Mouse (Mus musculus): ENCODE data around the gene Mapk11.

Gene Mapk11

GRCm38 (mm10) chr15:89173024-89173905 is 23.8 kb upstream of the Mapk11 start:
- peak; percentile 67 for DNase-seq

DNA sequence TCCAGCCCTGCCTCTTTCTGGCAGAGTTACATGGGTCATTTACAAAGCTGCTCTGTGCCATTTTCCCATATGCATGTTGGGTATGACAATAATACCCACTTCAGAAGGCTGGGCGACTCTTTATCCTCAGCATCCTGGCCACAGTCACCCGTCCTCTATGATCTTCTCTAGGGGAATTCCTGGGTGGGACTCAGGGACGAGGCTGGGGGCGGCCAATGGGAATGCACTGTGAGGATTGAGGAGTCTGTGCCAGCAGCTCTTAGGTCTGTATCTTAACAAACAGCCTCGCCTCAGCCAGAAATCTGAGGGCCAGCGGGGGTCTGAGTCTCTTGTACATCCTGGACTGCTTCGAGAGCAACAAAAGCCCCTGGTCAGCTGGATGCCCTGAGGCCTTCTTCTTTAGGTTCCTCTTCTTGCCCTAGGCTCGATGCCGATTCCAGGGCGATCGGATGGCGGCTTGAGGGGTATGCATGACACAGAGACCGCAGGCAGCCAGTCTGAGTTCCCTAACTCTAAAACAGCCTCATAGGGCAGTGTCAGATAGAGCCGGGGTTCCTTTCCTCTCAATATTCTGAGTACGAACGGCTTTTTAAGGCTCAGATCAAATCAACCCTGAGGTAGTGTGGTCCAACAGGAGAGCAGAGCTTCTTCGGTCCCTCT is 23.0 kb upstream of the Mapk11 start:
- DNase-seq, result no peak

DNA sequence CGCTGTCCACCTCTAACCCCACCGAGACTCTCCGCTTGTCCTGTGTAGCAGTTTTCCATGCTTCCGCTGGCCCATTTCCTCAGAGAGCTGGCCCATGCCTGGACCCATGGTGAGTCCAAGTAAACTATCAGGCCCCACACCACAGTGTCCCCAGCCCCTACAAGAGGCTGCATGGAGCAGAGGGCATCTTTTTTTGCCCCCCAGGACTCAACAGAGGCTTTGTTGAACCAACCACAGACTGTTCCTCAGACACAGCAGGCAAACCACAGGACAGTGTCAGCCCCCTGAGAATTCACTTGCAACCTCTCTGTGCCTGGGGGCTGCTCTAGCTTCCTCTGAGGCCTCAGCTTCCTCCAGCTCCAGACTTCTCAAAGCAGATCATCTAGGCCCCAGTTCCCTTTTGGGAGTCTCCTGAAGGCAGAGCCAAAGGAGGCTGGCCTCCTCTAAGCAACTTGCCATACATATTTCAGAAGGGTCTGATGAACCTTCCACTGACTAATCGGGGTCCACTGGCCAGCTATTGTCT is 22.2 kb upstream of the Mapk11 start:
- no peak for DNase-seq

DNA sequence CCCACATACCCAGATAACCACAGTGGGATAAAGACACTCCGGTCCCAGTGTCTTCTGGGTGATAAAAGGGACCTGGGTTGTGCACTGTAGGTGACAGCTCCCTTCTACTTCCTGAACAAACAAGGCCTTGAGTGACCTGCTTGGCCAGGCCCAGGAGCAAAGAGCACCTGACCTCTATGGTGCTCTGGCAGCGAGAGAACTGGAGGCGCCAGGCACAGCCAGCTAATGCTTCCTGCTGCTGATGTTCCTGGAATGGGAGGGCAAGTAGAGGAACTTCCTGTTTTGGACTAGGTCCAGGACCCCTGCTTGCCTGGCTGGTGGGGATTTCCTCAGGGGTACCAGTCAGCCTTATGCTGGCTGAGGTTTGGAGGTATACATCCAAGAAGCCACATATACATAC is 20.7 kb upstream of the Mapk11 start:
- DNase-seq, result no peak

DNA sequence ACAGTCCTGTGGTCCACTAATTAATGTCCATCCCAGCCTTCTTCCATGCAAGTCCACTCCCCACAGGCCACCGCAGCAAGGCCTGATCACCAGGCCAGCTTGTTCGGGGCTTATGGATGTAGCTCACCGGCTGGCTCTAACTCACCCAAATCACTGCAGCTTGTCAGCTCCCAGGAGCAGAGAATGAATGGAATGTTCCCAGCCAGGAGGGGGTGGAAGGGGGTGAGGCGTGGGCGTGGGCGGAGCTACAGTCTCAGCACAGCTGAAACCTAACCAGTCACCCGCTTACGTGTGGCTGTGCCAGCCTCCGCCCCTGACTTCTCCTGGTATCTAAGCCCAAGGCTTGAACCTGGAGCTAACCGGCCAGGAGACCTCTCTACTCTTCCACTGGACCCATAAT is 20.0 kb upstream of the Mapk11 start:
- peak; percentile 80 for DNase-seq

DNA sequence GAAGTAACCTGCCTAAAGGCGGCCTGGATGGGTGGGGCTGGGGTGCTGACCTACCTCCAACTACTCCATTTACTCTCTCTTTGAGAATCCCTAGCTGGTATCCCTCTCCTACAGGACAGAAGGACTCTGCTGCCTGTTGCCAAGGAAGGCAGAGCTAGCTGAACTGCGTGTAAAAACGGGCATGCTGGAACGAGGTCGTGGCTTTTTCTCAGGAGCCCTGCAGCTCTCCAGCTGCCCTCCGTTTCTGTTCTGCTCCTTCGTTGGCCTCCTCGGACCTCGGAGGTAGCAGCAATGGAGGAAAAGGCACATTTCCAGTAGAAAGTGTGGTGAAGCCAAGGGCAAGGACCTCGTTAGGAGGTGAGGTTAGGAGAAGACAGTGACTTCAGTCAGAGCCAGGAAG is 19.5 kb upstream of the Mapk11 start:
- no peak for DNase-seq

DNA sequence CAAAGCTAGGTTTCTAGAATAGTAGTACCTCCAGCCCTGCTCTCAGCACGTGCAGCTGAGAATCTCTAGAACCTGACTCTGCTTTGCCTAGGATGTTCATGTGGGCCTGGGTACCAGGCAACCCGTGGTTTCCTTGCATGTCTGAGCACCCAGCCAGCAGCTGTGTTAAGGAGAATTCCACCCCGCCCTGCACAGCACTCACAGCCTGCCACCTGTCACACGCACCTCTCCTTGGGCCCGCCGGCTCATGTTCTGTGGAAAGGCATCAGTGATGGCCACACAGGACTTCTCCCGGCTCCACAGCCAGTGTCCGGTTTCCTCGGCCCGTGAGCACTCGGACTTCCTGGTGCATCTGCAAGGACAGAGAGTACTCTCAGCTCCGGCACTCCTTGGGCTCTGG is 16.1 kb upstream of the Mapk11 start:
- no peak for DNase-seq

- no peak for DNase-seq
Observed at GRCm38 (mm10) chr15:89161397-89161796, 12.0 kb upstream of the Mapk11 start.

DNA sequence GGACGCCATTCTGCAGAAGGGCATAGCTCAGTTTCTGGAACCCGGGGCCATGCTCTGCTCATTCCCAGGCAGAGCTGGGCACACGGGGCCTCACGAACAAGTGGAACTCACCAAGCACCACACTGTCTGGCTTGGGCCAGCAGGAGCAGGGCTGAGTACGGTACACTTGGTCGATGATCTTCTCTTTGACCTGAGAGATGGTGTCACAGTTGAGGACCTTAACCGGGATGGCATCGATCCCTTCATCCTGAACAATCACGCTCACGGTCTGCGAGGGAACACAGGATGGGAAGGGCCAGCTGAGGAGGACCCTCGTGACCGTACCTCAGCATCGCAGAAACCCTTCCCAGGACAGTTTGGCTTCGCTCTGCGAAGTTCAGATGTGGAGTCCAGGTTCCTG is 9.1 kb upstream of the Mapk11 start:
- DNase-seq, result no peak

DNA sequence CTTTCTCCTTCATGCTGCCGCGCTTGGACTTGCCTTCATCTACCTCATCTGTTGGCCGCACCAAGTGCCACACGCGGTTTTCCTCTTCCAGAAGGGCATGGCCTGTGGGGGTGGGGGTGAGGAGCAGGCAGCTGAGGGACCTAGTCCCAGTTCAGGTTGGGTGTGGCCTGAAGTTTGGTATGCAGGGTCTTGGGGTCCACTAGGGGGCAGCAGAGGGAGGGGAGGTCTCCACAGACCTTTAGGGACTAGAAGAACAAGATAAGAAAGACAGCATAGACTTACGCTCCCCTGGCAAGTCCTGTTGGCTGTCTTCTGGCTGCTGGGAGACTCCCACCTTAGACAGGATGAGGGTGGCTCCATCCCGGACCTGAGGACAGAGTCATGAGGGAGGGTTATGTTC is 8.5 kb upstream of the Mapk11 start:
- DNase-seq, result peak; percentile 78

- DNase-seq, result no peak
Observed at GRCm38 (mm10) chr15:89152312-89152711, 2.9 kb upstream of the Mapk11 start.

GRCm38 (mm10) chr15:89150041-89150390 is 588 bp upstream of the Mapk11 start:
- DNase-seq, result no peak

DNA sequence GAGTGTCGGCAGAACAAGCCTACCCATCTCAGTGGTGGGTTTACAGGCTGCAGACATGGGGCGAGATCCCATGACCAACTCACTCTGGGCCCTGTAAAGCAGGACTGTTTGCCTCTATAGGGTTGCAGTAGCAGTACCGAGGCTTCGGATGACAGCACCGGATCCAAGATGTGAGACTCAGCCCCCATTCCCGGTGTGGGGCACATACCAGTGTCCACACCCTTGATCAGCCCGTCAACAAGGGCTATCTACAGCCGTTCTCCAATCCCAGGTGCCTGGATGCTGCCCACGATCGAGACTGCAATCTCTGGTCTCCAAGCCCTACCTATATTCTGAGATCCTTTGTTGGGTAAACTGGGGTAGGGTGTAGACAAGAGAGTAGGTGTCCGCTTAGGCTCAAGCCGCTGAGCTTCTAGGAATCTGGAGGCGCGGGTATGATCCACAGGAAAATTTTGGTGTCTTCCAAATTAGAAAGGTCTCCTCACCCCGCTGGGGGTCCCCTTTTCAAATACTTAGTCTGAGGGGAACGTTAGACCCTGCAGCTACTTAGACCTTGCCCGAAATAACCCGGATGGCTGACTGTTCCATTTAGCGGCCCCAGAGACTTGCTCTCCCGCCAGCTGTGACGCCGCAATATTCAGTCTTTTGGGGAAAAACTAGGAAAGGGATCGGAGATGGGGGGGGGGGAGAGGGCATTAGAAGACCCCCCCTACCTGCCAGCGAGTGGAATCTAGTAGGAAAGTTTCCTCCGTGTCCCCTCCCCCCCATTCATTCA is 745 bp downstream of the Mapk11 start:
- no peak for DNase-seq

- DNase-seq, result no peak
Observed at GRCm38 (mm10) chr15:89147895-89148294, 1.5 kb downstream of the Mapk11 start.

- no peak for DNase-seq
Observed at GRCm38 (mm10) chr15:89147456-89147855, 2.0 kb downstream of the Mapk11 start.

- peak; percentile 55 for DNase-seq
Observed at GRCm38 (mm10) chr15:89147024-89147423, 2.4 kb downstream of the Mapk11 start.

DNA sequence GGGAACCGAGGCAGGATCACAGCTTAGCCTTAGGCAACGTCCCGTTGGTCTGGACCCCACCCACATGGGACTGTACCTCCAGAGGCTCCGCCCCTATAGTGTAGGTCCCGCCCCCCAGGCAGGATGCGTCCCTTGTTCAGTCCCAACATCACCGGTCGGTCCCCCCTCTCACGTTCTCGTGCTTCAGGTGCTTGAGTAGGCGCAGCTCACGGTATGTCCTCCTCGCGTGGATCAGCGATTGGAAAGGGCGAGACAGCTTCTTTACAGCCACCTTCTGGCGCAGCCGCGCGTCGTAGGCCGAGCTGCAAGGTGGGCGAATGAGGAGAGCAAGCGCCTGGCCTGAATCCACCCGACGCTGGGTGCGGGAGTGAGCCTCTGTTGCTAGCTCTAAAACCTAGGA is 2.9 kb downstream of the Mapk11 start:
- peak; percentile 73 for DNase-seq

- no peak for DNase-seq
Observed at GRCm38 (mm10) chr15:89145813-89146350, 3.5 kb downstream of the Mapk11 start.

DNA sequence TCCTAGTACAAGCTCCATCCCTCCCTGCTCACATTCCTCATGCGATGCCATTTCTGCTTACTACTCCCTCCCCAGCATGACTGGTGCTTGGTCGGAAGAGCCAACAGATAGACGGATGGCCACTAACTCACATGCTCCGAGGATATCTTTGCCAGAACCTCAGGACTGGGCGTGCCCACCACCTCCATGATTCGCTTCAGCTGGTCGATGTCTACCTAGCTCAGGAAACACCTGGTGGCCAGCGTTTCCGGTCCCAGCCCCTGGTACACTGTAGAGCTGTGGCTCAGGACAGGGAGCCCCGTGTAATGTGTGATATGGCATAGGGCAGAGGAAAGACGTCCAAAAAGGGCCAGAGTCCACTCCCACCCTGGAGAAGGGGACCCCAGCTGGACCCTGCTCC is 4.5 kb downstream of the Mapk11 start:
- no peak for DNase-seq

DNA sequence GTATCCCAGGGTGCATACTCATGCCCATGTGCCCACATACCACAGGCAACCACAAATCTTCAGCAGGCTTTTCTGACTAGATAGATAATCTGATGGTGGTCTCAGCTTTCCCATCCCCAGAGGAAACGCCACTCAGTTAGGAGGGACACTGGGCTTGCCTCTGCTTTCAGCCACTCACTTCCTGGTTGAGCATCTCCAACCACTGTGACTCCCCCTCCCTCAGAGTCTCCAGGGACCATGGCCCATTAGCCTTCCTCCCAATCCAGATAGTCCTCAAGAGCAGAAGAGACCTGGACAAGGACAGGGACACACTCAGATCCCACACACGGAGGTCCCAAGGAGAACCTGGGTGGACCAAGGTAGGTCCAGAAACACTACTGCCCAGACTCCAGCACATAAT is 6.3 kb downstream of the Mapk11 start:
- no peak for DNase-seq

DNA sequence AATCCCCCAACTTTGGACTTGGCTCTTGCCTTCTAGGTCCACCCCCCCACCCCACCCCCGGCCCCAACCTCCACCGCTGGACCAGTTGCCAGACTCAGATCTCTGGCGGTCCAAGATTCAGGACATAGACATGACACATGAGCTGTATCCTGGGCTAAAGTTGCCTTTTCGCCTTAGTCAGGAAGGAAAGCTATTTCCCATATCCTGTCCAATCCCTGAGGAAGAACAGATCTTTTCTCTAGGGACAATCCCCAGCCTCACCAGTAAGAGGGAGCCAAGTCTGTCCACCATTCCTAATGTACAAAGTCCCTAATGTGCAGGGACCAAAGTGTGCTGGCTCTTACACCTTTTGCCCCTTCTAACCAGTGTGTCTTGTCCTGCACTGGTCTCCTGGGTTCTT is 7.5 kb downstream of the Mapk11 start:
- no peak for DNase-seq

GRCm38 (mm10) chr15:89141443-89141842 is 8.0 kb downstream of the Mapk11 start:
- DNase-seq, result no peak

DNA sequence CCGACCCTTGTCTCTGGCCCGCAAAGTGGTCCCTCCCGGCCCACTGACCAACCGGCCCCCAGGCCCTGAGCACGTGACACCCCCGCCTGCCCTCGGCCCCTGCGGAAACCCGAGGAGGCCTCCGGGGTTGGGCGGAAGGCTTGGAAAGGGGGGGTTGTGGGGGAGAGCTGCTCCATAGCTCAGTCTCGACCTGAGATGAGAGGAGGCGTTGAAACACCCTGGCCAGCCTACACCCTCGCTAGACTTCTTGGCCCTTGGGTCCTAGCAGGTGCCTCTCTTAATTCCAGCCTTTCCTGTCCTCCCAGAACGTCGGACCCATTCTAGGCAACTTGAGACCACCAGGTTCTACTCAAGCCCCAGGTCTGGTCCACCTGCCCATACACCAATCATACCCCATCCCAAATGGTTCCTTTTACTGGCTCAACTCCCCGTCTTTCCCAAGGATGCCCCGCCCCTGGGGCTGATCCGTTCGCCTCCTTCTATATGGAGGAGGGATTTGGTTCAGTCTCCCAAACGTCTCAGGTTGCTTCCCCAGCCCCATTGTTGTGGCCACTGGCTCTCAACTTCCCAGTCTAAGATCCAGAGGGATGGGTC is 8.7 kb downstream of the Mapk11 start, which contains the start of gene Mapk12:
Gene Mapk12 (minus strand): TSS at position 45 of the 594 bp plus-strand sequence.
- no peak for DNase-seq
